Mouse (Mus musculus) neural tube, embryonic 15.5 days (tissue): ENCODE results near the gene Rtn4. TPM values are rescaled to one million over a fixed set of nuclear protein-coding genes. Genes with fewer than 3 reads are reported as not detected.
A peak's percentile ranks its signal among the peaks of the same experiment; 100 is the strongest.

ENCODE experiments used
- ATAC-seq: fragments of 200-750 bp; cut with Nextera tagmentation; 2 replicates; pipeline ENCODE4 v1.8.0; 2017; ENCODE audit warnings: mild to moderate bottlenecking, moderate TSS enrichment, moderate library complexity; ENCODE audit not compliant: low FRiP score
- H3K27ac ChIP-seq: fragments of 300-500 bp; sonication (generic); replicated peaks from 2 replicates; pipeline ENCODE4 v1.5.1; 2015; ENCODE audit warnings: mild to moderate bottlenecking, inconsistent platforms
- H3K27me3 ChIP-seq: fragments of 300-500 bp; sonication (generic); replicated peaks from 2 replicates; pipeline ENCODE4 v1.6.1; 2015; ENCODE audit warnings: inconsistent platforms
- H3K36me3 ChIP-seq: fragments of 300-500 bp; sonication (generic); 2 replicates; pipeline ENCODE4 v1.6.1; 2015; ENCODE audit warnings: inconsistent platforms
- H3K4me1 ChIP-seq: fragments of 300-500 bp; sonication (generic); 2 replicates; pipeline ENCODE4 v1.6.1; 2015; ENCODE audit warnings: inconsistent platforms
- H3K4me2 ChIP-seq: fragments of 300-500 bp; sonication (generic); 2 replicates; pipeline ENCODE4 v1.6.1; 2015; ENCODE audit warnings: inconsistent platforms, mild to moderate bottlenecking, moderate library complexity
- H3K4me3 ChIP-seq: fragments of 300-500 bp; sonication (generic); replicated peaks from 2 replicates; pipeline ENCODE4 v1.5.1; 2015; ENCODE audit warnings: mild to moderate bottlenecking, inconsistent platforms
- H3K9ac ChIP-seq: fragments of 300-500 bp; sonication (generic); replicated peaks from 2 replicates; pipeline ENCODE4 v1.6.1; 2015; ENCODE audit warnings: mild to moderate bottlenecking, inconsistent platforms
- H3K9me3 ChIP-seq: fragments of 300-500 bp; sonication (generic); replicated peaks from 2 replicates; pipeline ENCODE4 v1.6.1; 2016; ENCODE audit warnings: inconsistent platforms
- WGBS: fragments of 180-500 bp; shearing (Covaris S2); methylation state at CpG from one replicate; pipeline ENCODE4 v1.1.7; 2015; ENCODE audit warnings: mixed read lengths; 5-methylcytosine and 5-hydroxymethylcytosine counted together
- polyA plus RNA-seq: library from polyadenylated mRNA; unstranded; fragments of >200 nt; fragmentation: Nextera tagmentation; extraction: Ambion mirVana; gene quantifications from 2 replicates; pipeline ENCODE4 v1.2.1, GENCODE M21; 2015

Rtn4 gene
- polyA plus RNA-seq, 1 experiment from 2014 or later = 122 TPM

GRCm38 (mm10) chr11:29684272-29684671, 8.5 kb upstream of the Rtn4 start:
- no peak overlapping the region for H3K4me2 ChIP-seq
- no peak for ATAC-seq
- no peaks in the 10 kb centered on the region for H3K9me3 ChIP-seq
- no peaks in the 10 kb centered on the region for H3K27me3 ChIP-seq
- no peak overlapping the region for H3K27ac ChIP-seq
- no peak overlapping the region for H3K4me3 ChIP-seq
- H3K36me3 ChIP-seq = no peaks in the 10 kb centered on the region
- no peaks in the 10 kb centered on the region for H3K4me1 ChIP-seq
- 77% methylated on average over 2 of the region's 2 CpGs for WGBS
- H3K9ac ChIP-seq = no peak overlapping the region

- Histone ChIP-seq H3K4me2 (no peak overlapping the region), H3K4me1 (no peaks in the 10 kb centered on the region), H3K9ac (no peak overlapping the region), H3K27me3 (no peaks in the 10 kb centered on the region), H3K27ac (no peak overlapping the region), H3K4me3 (no peak overlapping the region), H3K9me3 (no peaks in the 10 kb centered on the region), H3K36me3 (no peaks in the 10 kb centered on the region)
- 86% methylated on average over 2 of the region's 2 CpGs for WGBS
- no peak for ATAC-seq
These were observed 6.6 kb upstream of the Rtn4 start for GRCm38 (mm10) chr11:29686176-29686575.

GRCm38 (mm10) chr11:29691556-29691955, 1.2 kb upstream of the Rtn4 start:
- no peaks in the 10 kb centered on the region for H3K27me3 ChIP-seq
- no peaks in the 10 kb centered on the region for H3K9me3 ChIP-seq
- no peak overlapping the region for H3K4me3 ChIP-seq
- no peak for ATAC-seq
- H3K9ac ChIP-seq = no peak overlapping the region
- H3K4me1 ChIP-seq = peaks cover 10% of the 10 kb centered on the region
- no peaks in the 10 kb centered on the region for H3K36me3 ChIP-seq
- H3K4me2 ChIP-seq = no peak overlapping the region
- H3K27ac ChIP-seq = no peak overlapping the region
- WGBS = 83% methylated on average over 1 of the region's 1 CpGs

- Histone ChIP-seq H3K9me3 (no peaks in the 10 kb centered on the region), H3K36me3 (no peaks in the 10 kb centered on the region), H3K4me1 (peaks cover 17% of the 10 kb centered on the region), H3K4me2 (peak overlapping the region; percentile 32; the same call in 1 of the 2 replicates), H3K4me3 (peak overlapping the region; percentile 87), H3K27me3 (no peaks in the 10 kb centered on the region), H3K9ac (no peak overlapping the region), H3K27ac (peak overlapping the region; percentile 48; the same call in 1 of the 2 replicates)
- no peak for ATAC-seq
- 26% methylated on average over 12 of the region's 12 CpGs for WGBS
These were observed 550 bp upstream of the Rtn4 start for GRCm38 (mm10) chr11:29692111-29692682.

GRCm38 (mm10) chr11:29693576-29694410, 1.0 kb downstream of the Rtn4 start:
- Histone ChIP-seq H3K36me3 (no peaks in the 10 kb centered on the region), H3K4me3 (peak overlapping the region; percentile 87), H3K27ac (peak overlapping the region; percentile 96), H3K9ac (peak overlapping the region; percentile 98), H3K4me1 (peaks cover 20% of the 10 kb centered on the region), H3K9me3 (no peaks in the 10 kb centered on the region), H3K27me3 (no peaks in the 10 kb centered on the region), H3K4me2 (peak overlapping the region; percentile 67)
- ATAC-seq = peak; percentile 90
- WGBS = under 1% methylated on average over 51 of the region's 53 CpGs

GRCm38 (mm10) chr11:29694754-29695153, 2.0 kb downstream of the Rtn4 start:
- Histone ChIP-seq H3K36me3 (no peaks in the 10 kb centered on the region), H3K9ac (no peak overlapping the region), H3K27me3 (no peaks in the 10 kb centered on the region), H3K4me3 (no peak overlapping the region), H3K9me3 (no peaks in the 10 kb centered on the region), H3K4me1 (peaks cover 20% of the 10 kb centered on the region), H3K4me2 (peak overlapping the region; percentile 67), H3K27ac (no peak overlapping the region)
- ATAC-seq = no peak

GRCm38 (mm10) chr11:29702721-29703120, 10.0 kb downstream of the Rtn4 start:
- Histone ChIP-seq H3K27me3 (no peaks in the 10 kb centered on the region), H3K9ac (no peak overlapping the region), H3K4me1 (peaks cover 4% of the 10 kb centered on the region), H3K36me3 (peaks cover 15% of the 10 kb centered on the region), H3K27ac (no peak overlapping the region), H3K4me2 (no peak overlapping the region), H3K4me3 (no peak overlapping the region), H3K9me3 (no peaks in the 10 kb centered on the region)
- 70% methylated on average over 3 of the region's 3 CpGs for WGBS
- ATAC-seq = no peak

- Histone ChIP-seq H3K4me1 (peaks cover 4% of the 10 kb centered on the region; the same call in 1 of the 2 replicates), H3K4me3 (no peak overlapping the region), H3K9me3 (no peaks in the 10 kb centered on the region), H3K36me3 (peaks cover 28% of the 10 kb centered on the region), H3K27me3 (no peaks in the 10 kb centered on the region), H3K27ac (no peak overlapping the region), H3K4me2 (no peak overlapping the region), H3K9ac (no peak overlapping the region)
- no peak for ATAC-seq
These were observed 12.5 kb downstream of the Rtn4 start for GRCm38 (mm10) chr11:29705263-29705662.

GRCm38 (mm10) chr11:29706845-29707244, 14.1 kb downstream of the Rtn4 start:
- 94% methylated on average over 4 of the region's 4 CpGs for WGBS
- no peak for ATAC-seq

GRCm38 (mm10) chr11:29709512-29709911, 16.8 kb downstream of the Rtn4 start:
- no peak overlapping the region for H3K27ac ChIP-seq
- no peak overlapping the region for H3K9ac ChIP-seq
- H3K27me3 ChIP-seq = no peaks in the 10 kb centered on the region
- no peak overlapping the region for H3K4me2 ChIP-seq
- H3K36me3 ChIP-seq = peaks cover 34% of the 10 kb centered on the region
- H3K9me3 ChIP-seq = no peaks in the 10 kb centered on the region
- no peaks in the 10 kb centered on the region for H3K4me1 ChIP-seq
- no peak overlapping the region for H3K4me3 ChIP-seq
- no peak for ATAC-seq

More at GRCm38 (mm10) chr11:29706845-29707244, 14.1 kb downstream of the Rtn4 start:
- Histone ChIP-seq H3K27ac (no peak overlapping the region), H3K9me3 (no peaks in the 10 kb centered on the region), H3K4me2 (no peak overlapping the region), H3K4me3 (no peak overlapping the region), H3K36me3 (peaks cover 34% of the 10 kb centered on the region), H3K4me1 (peaks cover 4% of the 10 kb centered on the region; the same call in 1 of the 2 replicates), H3K9ac (no peak overlapping the region), H3K27me3 (no peaks in the 10 kb centered on the region)

GRCm38 (mm10) chr11:29714114-29714513, 21.4 kb downstream of the Rtn4 start:
- no peak overlapping the region for H3K4me3 ChIP-seq
- 0 out of 2 replicates have a peak, but pooled peaks cover 11% of the 10 kb centered on the region for H3K36me3 ChIP-seq
- H3K4me1 ChIP-seq = peaks cover 8% of the 10 kb centered on the region
- no peak overlapping the region for H3K27ac ChIP-seq
- no peaks in the 10 kb centered on the region for H3K27me3 ChIP-seq
- H3K9ac ChIP-seq = no peak overlapping the region
- 90% methylated on average over 7 of the region's 7 CpGs for WGBS
- H3K4me2 ChIP-seq = no peak overlapping the region
- no peaks in the 10 kb centered on the region for H3K9me3 ChIP-seq
- no peak for ATAC-seq

- WGBS = 80% methylated on average over 2 of the region's 2 CpGs
- 0 out of 2 replicates have a peak, but pooled peaks cover 9% of the 10 kb centered on the region for H3K36me3 ChIP-seq
- no peak for ATAC-seq
These were observed 22.0 kb downstream of the Rtn4 start for GRCm38 (mm10) chr11:29714789-29715188.

More at GRCm38 (mm10) chr11:29714789-29715188, 22.0 kb downstream of the Rtn4 start:
- Histone ChIP-seq H3K4me3 (no peak overlapping the region), H3K4me1 (peaks cover 8% of the 10 kb centered on the region), H3K9ac (no peak overlapping the region), H3K27ac (no peak overlapping the region), H3K4me2 (no peak overlapping the region), H3K27me3 (no peaks in the 10 kb centered on the region), H3K9me3 (no peaks in the 10 kb centered on the region)
